Mouse (Mus musculus): ENCODE data around the gene Tcf15.

GRCm38 (mm10) chr2:152166257-152166656 is 22.9 kb downstream of the Tcf15 start:
- TF ChIP-seq CTCF (IDR thresholded peaks at IDR 0.05) (no peak), POLR2A (IDR thresholded peaks at IDR 0.05; ENCODE audit: insufficient read depth, low read depth, low read length) (no peak), EP300 (IDR thresholded peaks at IDR 0.05; ENCODE audit: insufficient read depth, low read depth, low read length) (no peak)

All from heart, adult 2 months (tissue).